Mouse (Mus musculus) embryonic fibroblast, embryonic 13.5 days (primary cell): ENCODE results near the gene Itga1. TPM values are rescaled to one million over a fixed set of nuclear protein-coding genes. Genes with fewer than 3 reads are reported as not detected.
A peak's percentile ranks its signal among the peaks of the same experiment; 100 is the strongest.

Source experiments
- H3K27ac ChIP-seq: 2 replicates; pipeline ENCODE4 v1.5.1; 2012; ENCODE audit warnings: low read length, control low read depth, inconsistent platforms; ENCODE audit not compliant: insufficient read depth
- H3K4me1 ChIP-seq: 2 replicates; pipeline ENCODE4 v1.6.1; 2011; ENCODE audit warnings: low read length; ENCODE audit not compliant: control insufficient read depth, insufficient read depth
- H3K4me3 ChIP-seq: 2 replicates; pipeline ENCODE4 v1.5.1; 2011; ENCODE audit warnings: mild to moderate bottlenecking, control low read depth, low read length; ENCODE audit not compliant: insufficient read depth
- CTCF ChIP-seq: IDR thresholded peaks from 2 replicates; pipeline ENCODE4 v1.5.1; 2011; ENCODE audit warnings: mild to moderate bottlenecking, control low read depth, low read length, moderate library complexity, borderline replicate concordance; ENCODE audit not compliant: insufficient read depth
- POLR2A ChIP-seq: IDR thresholded peaks from 2 replicates; pipeline ENCODE4 v1.6.1; 2011; ENCODE audit warnings: low read depth, mild to moderate bottlenecking, control low read depth, low read length, moderate library complexity
- polyA plus RNA-seq: library from polyadenylated mRNA; stranded (reverse); fragments of >200 nt; gene quantifications from 2 replicates; pipeline ENCODE4 v1.2.4, GENCODE M21; 2011; ENCODE audit warnings: low read depth; ENCODE audit not compliant: missing spikeins, insufficient read length

The Itga1 gene
- polyA plus RNA-seq: 17.9 and 23.1 TPM in 2 replicates

DNA sequence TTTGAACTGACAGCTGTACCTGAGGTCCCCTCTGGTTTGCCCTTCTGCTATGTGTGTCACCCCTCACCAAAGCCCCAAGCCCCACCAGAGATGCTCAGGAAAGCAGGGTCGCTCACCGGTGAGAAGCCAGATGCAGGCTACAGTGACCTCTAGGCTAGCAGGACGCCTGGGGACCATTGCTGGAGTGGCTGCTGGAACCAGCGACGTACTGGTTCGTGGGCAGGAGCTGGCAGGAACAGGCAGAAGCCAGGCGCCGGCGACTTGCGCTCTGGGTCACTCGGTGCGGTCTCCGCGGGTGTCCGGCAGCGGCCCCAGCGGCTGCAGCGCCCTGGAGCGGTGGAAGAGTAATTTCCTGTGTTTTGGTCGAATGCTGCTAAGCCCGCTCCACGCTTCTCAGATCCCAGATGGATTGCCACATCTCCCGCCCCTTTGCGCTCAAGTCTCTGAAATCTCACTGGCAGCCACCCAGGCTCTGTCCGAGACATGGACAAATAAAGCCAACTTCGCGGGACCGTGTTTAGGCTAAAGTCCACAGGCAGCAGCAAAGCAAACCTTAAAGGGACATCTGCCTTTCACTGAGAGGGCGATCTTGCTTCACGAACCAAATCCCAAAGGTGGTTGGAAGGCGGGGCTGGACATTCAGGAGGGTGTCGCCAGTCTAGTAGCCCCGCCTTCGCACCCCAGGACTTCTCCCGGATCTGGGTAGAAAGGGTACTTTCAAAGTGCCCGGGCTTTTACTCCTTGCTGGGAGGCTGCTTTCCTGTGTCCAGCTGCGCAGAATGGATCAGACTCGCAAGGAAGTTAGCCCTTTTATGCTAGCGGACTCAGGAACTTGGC lies at the start of gene Itga1, which contains the start of gene Gm49395:
Gene Itga1, minus strand, starts transcription at position 610 of the 837 bp plus-strand sequence.
Gene Gm49395, minus strand, starts transcription at position 567 of the 837 bp plus-strand sequence.
- Histone ChIP-seq H3K27ac (peak within 1 kb of the TSS; percentile 90), H3K4me3 (peak within 1 kb of the TSS; percentile 48), H3K4me1 (no peaks in the 10 kb centered on the region)
- TF ChIP-seq CTCF: no peak
- TF ChIP-seq POLR2A: peak; percentile 71

GRCm38 (mm10) chr13:115150602-115151001 lies 48.8 kb upstream of the Itga1 start:
- H3K4me1 ChIP-seq: no peaks in the 10 kb centered on the region
- no peak overlapping the region for H3K27ac ChIP-seq
- no peak overlapping the region for H3K4me3 ChIP-seq
- no peak for TF ChIP-seq POLR2A
- TF ChIP-seq CTCF: no peak

DNA sequence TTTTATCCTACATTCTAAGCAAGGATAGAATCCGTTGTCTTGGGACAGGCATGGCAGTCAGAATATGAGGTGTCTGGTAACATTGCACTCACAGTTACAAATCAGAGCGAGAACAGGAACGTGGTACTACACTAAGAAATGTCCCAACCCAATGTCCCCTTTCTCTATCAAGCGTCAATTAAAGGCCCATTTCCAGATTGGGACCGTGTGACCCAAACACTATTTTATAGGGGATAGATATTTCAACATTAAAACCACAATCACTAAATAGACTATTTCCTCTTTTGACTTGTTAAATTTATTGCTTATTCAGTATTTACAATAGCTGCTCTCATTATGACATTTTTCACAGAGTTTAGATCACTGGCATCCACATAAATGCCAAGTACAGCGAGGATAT lies 48.1 kb upstream of the Itga1 start:
- Histone ChIP-seq H3K4me1 (no peaks in the 10 kb centered on the region), H3K4me3 (no peak overlapping the region), H3K27ac (no peak overlapping the region)
- no peak for TF ChIP-seq CTCF
- no peak for TF ChIP-seq POLR2A

GRCm38 (mm10) chr13:115143575-115143974 lies 41.8 kb upstream of the Itga1 start:
- H3K4me1 ChIP-seq: no peaks in the 10 kb centered on the region
- H3K4me3 ChIP-seq: no peak overlapping the region
- no peak overlapping the region for H3K27ac ChIP-seq
- TF ChIP-seq CTCF (no peak), POLR2A (no peak)

DNA sequence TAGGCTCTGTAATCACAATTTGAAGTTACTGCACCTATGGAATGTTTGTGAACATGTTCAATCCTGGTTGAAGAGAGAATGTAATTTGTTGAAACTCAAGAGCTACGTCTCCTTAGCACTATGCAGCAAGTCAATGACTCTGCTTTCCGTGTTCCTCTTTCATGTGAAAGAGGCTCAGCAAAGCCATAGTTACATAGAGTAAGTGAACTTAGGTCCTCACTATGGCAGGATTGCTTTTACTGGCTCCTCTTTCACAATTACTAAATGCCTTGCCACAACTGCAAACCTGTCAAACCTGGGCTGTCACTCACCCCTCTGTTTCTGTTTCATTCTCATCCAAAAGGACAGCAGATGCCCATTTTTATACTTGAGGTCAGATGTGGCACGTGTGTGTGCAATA lies 40.3 kb upstream of the Itga1 start:
- TF ChIP-seq POLR2A: no peak
- TF ChIP-seq CTCF: no peak

DNA sequence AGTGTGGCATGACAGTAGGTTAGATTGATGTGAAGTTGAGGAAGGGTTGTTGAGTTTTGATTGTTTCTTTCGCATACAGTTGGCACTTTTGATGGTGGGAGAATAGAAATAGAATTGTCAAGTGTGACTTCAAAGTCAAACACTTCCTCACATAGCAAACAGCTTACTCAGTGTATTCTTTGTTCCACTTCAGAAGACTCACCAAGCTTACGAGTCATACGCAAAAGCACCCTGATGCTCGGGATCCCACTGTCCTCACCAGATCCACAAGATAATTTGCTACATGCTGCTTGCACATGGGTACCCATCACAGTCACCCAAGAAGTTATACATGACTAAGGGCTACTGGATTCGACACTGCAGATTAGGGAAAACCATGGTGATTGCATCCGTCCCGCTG lies 36.7 kb upstream of the Itga1 start:
- H3K27ac ChIP-seq: no peak overlapping the region
- H3K4me3 ChIP-seq: no peak overlapping the region
- no peaks in the 10 kb centered on the region; the same call in 1 of the 2 replicates for H3K4me1 ChIP-seq
- TF ChIP-seq POLR2A: no peak
- no peak for TF ChIP-seq CTCF

More for the DNA sequence above, 40.3 kb upstream of the Itga1 start:
- Histone ChIP-seq H3K27ac (no peak overlapping the region), H3K4me3 (no peak overlapping the region), H3K4me1 (no peaks in the 10 kb centered on the region; the same call in 1 of the 2 replicates)

DNA sequence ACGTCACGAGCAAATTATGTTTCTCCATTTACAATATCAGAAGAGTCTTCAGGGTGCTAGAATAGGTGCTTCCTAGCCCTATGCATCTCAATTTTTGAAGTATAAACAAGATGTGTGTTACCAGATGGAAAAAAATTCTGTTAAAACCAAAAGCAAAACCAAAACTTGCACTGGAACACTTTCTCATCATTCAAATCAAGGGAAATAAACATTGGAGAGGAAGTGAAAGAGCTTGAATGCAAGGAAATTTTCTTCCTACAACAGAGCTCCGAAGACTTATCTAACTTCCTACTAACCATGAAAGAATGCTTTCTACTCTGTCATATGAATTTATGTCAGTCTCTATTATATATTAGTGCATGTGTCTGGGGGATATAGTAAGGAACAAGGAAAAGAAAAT lies 35.0 kb upstream of the Itga1 start:
- Histone ChIP-seq H3K4me3 (no peak overlapping the region), H3K27ac (no peak overlapping the region), H3K4me1 (no peaks in the 10 kb centered on the region; the same call in 1 of the 2 replicates)
- TF ChIP-seq POLR2A: no peak
- TF ChIP-seq CTCF: no peak

GRCm38 (mm10) chr13:115132435-115132834 lies 30.7 kb upstream of the Itga1 start:
- TF ChIP-seq POLR2A (no peak), CTCF (no peak)
- no peak overlapping the region for H3K4me3 ChIP-seq
- H3K4me1 ChIP-seq: no peaks in the 10 kb centered on the region
- no peak overlapping the region for H3K27ac ChIP-seq

DNA sequence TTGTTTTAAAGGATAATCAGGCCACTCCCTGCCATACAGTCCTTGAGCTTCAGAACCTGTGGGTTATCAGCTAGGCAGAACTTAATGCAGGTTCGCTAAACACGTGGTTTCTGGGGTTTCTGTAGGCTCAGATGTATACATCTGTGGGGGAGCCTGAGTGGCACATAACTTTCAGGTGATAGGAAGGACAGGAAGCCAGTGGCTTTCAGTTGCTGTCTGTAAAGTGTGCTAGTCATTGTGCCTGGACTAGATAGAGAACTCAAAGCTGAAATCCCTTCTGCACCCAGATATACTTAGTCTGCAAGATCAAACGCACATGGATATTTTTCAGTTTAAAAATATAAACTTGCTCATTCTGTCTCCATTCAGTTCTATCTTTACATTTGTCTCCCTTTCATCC lies 29.6 kb upstream of the Itga1 start:
- Histone ChIP-seq H3K4me1 (no peaks in the 10 kb centered on the region), H3K27ac (no peak overlapping the region), H3K4me3 (no peak overlapping the region)
- TF ChIP-seq POLR2A (no peak), CTCF (no peak)

DNA sequence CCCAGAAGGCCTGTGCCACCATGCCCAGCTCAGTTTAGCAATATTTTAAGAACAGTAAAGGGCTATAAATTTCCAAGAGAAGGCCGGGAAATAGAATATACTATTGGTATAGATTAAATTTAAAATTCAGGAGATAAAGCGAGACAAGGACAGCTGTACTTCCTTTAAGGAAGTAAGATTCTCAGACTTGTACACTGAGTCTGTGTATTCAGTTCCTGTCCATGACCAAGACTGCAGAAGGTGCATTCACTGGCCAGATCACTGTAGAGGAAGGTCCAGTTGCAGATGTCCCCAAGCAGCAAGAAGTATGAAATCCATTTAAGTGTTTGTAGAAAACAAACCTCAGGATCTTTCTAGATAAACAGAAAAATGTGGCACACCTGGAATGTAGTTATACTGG lies 28.3 kb upstream of the Itga1 start:
- TF ChIP-seq POLR2A (no peak), CTCF (no peak)
- no peak overlapping the region for H3K4me3 ChIP-seq
- no peak overlapping the region for H3K27ac ChIP-seq
- H3K4me1 ChIP-seq: no peaks in the 10 kb centered on the region

DNA sequence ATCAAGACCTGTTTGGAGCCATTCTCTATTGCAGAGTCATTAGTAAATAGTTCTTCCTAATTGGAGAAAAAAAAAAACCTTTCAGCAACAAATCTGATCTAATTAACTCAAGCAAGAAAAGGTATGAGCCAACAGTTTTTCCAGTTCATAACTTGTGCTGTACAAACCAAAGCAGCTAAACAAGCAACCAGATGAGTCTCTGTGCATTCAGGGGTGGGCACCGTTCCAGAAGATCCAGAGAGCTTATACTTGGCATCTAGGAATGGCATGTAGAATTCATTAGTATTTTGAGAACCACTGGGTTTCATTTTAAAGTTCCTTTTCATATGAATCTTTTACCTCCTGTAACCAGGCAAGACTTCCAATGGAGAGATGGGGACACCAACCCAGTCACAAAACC lies 26.1 kb upstream of the Itga1 start:
- TF ChIP-seq CTCF: no peak
- TF ChIP-seq POLR2A: no peak
- no peaks in the 10 kb centered on the region for H3K4me1 ChIP-seq
- no peak overlapping the region for H3K27ac ChIP-seq
- H3K4me3 ChIP-seq: no peak overlapping the region
